Mouse (Mus musculus) limb, embryonic 10.5 days (tissue): ENCODE measurements around the gene Naip6. TPM values are rescaled to one million over a fixed set of nuclear protein-coding genes. Genes with fewer than 3 reads are reported as not detected.
"Not testable (repeated sequence)": the region's sequence is repeated elsewhere in the genome, so short reads cannot be mapped to it uniquely, and the experiment has no call there.

Experiments used
- DNase-seq: peaks from one replicate; pipeline ENCODE4 v3.0.0-alpha.2; 2017; ENCODE audit warnings: low spot score
- H3K27ac ChIP-seq: fragments of 300-500 bp; sonication (generic); 2 replicates; pipeline ENCODE4 v1.5.1; 2016; ENCODE audit warnings: mild to moderate bottlenecking
- H3K27me3 ChIP-seq: fragments of 300-500 bp; sonication (generic); 2 replicates; pipeline ENCODE4 v1.6.1; 2016; ENCODE audit warnings: low read depth, mild to moderate bottlenecking; ENCODE audit not compliant: poor library complexity, severe bottlenecking
- H3K36me3 ChIP-seq: fragments of 300-500 bp; sonication (generic); 2 replicates; pipeline ENCODE4 v1.6.1; 2016; ENCODE audit warnings: mild to moderate bottlenecking, moderate library complexity
- H3K4me1 ChIP-seq: fragments of 300-500 bp; sonication (generic); 2 replicates; pipeline ENCODE4 v1.6.1; 2016
- H3K4me3 ChIP-seq: fragments of 300-500 bp; sonication (generic); 2 replicates; pipeline ENCODE4 v1.5.1; 2016; ENCODE audit warnings: mild to moderate bottlenecking, moderate library complexity
- H3K9me3 ChIP-seq: fragments of 300-500 bp; sonication (generic); replicated peaks from 2 replicates; pipeline ENCODE4 v1.6.1; 2016; ENCODE audit warnings: mild to moderate bottlenecking
- WGBS: fragments of 180-500 bp; shearing (Covaris S2); methylation state at CpG from one replicate; pipeline ENCODE4 v1.1.7; 2016; 5-methylcytosine and 5-hydroxymethylcytosine counted together
- polyA plus RNA-seq: library from polyadenylated mRNA; unstranded; fragments of >200 nt; fragmentation: Nextera tagmentation; extraction: Ambion mirVana; gene quantifications from 2 replicates; pipeline ENCODE4 v1.2.1, GENCODE M21; 2016

The Naip6 gene
- polyA plus RNA-seq, 1 experiment from 2014 or later, result 0.08 TPM

DNA sequence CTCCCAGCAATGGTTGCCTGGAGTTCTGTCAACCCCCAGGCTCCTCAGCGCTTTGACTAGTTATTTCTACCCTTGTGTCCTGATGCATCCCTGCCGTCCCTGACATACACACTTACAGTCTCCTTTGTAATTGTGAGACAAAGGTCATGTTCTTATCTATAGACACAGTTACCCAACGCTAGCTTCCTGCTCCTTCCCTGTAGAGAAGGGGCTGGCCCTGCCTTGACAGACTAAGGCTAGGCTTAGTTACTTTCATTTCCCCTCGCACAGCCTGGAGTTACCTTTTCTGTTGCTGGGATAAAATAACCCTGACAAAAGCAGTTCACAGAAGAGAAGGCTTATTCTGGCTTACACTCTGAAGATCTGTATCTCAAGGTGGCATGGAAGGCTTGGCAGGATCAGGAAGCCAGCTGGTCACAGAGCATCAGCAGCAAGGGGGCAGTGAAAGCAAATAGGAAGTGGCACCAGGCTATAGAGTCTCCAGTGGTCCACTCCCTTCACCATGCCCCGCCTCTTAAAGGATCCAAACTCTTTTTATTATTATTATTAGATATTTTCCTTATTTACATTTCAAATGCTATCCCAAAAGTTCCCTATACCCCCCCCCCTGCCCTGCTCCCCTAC lies 70.5 kb downstream of the Naip6 start:
- H3K36me3 ChIP-seq, H3K4me1 ChIP-seq, DNase-seq, H3K9me3 ChIP-seq, H3K27me3 ChIP-seq, H3K27ac ChIP-seq, H3K4me3 ChIP-seq: not testable (repeated sequence)
- WGBS, result 87% methylated on average over 5 of the region's 5 CpGs

- H3K36me3 ChIP-seq, H3K4me3 ChIP-seq, H3K27ac ChIP-seq, H3K4me1 ChIP-seq, H3K27me3 ChIP-seq, DNase-seq, H3K9me3 ChIP-seq: not testable (repeated sequence)
- 85% methylated on average over 4 of the region's 4 CpGs for WGBS
These were observed 71.3 kb downstream of the Naip6 start, which contains the start of gene Naip5 for GRCm38 (mm10) chr13:100246223-100246622. Naip5 (minus strand) TSS chr13:100246323.

DNA sequence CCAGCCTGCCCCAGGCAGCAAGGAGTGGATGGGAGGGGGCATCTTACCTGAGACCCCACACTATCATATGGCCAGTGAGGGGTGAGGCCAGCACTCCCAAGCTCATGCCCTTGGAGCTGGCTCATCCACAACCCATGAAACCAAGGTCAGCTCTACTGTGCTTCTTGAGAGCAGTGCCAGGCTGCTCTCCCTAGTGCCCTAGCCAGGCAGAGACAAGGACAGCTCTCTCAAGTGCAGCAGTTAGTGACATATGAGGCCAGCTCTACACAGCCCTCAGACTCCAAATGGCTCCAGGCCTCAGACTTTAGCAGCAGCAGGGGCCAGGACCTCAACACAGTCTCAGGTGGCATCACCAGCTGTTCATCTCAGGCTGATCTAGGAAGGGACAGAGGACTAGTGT lies 73.8 kb downstream of the Naip6 start:
- Histone ChIP-seq H3K4me1 (no peaks in the 10 kb centered on the region), H3K27me3 (no peaks in the 10 kb centered on the region), H3K27ac (no peak overlapping the region), H3K9me3 (no peaks in the 10 kb centered on the region), H3K36me3 (no peaks in the 10 kb centered on the region), H3K4me3 (no peak overlapping the region)
- DNase-seq, result no peak

Other genes with a start within 250 kb of the Naip6 start
- gene Bdp1, start 213.6 kb downstream of the Naip6 start, polyA plus RNA-seq, result 24.9 and 26.6 TPM in 2 replicates
- gene Serf1, start 209.7 kb downstream of the Naip6 start, polyA plus RNA-seq, result 144 and 175 TPM in 2 replicates
- 84.8 and 91.6 TPM in 2 replicates for gene Smn1, start 192.8 kb downstream of the Naip6 start, polyA plus RNA-seq
- gene Naip2, start 115.6 kb downstream of the Naip6 start, polyA plus RNA-seq, result 0.15 and 0.16 TPM in 2 replicates
- 0.03 and 0.06 TPM in 2 replicates for gene Naip5, start 71.4 kb downstream of the Naip6 start, polyA plus RNA-seq
- gene Naip1, start 135.2 kb upstream of the Naip6 start, polyA plus RNA-seq, result not detected in 2 replicates
- 91.7 and 99.3 TPM in 2 replicates for gene Gtf2h2, start 174.9 kb upstream of the Naip6 start, polyA plus RNA-seq
- 1.3 and 1.8 TPM in 2 replicates for gene Ocln, start 235.0 kb upstream of the Naip6 start, polyA plus RNA-seq